Mouse (Mus musculus): Measurements from ENCODE around the gene Ndufs5. TPM values are rescaled to one million over a fixed set of nuclear protein-coding genes. Genes with fewer than 3 reads are reported as not detected.
A peak's percentile ranks its signal among the peaks of the same experiment; 100 is the strongest.

The Ndufs5 gene
- total and polyA plus RNA-seq, 3 experiments: 121 to 213 (median 174) TPM

DNA sequence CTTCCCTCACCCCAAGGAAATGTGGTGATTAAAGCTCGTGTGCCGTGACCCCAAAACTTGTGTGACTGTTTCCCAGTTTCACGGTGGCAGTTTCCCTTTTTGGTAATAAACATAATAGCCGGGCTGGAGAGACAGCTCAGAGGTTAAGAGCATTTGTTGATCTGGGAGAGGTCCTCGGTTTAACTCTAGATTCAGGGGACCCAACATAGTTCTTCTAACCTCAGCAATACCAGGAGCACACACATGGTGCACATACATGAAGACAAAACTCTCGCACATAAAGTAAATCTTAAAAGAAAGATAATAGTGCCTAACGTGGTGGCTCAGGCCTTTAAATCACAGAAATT, 405 bp upstream of the Ndufs5 start:
- H3K4me3 ChIP-seq (replicated peaks in 1 of 3; ENCODE audit: low read depth in 2 of 3, low read length in 2 of 3, poor library complexity in 1 of 3): peak overlapping the region; percentile 50 to 83 (median 72)
- dilution Hi-C loops (cut with MboI; ENCODE audit: extremely low pct_ligation_motif_present, extremely low pct_unique_long_range_greater_than_20kb, low sequenced_read_pairs) (no loop called here), in situ Hi-C loops (cut with MboI; ENCODE audit: low pct_ligation_motif_present, low pct_unique_long_range_greater_than_20kb, low sequenced_read_pairs) (no loop called here)
- no peaks in the 10 kb centered on the region for H3K9me3 ChIP-seq (replicated peaks; ENCODE audit: low read length)
- H3K4me2 ChIP-seq (ENCODE audit: insufficient read depth, low read depth, poor library complexity, severe bottlenecking): peak overlapping the region; percentile 91
- H3K9ac ChIP-seq (ENCODE audit: insufficient read depth, low read depth): peak overlapping the region; percentile 76
- peaks cover 19 to 20% of the 10 kb centered on the region in 2 experiments for H3K36me3 ChIP-seq (replicated peaks in 1 of 2; ENCODE audit: control insufficient read depth in 1 of 2, insufficient read depth in 1 of 2, low read length in 1 of 2)
- no peak for DNase-seq (ENCODE audit: extremely low read depth)
- peak overlapping the region; percentile 30; the same call in 1 of the 2 replicates for H3K27ac ChIP-seq (ENCODE audit: insufficient read depth, low read depth)
- TF ChIP-seq TCF12 (IDR thresholded peaks at IDR 0.05; ENCODE audit: low read depth, low read length) (no peak), PAX5 (IDR thresholded peaks at IDR 0.05; ENCODE audit: low read length) (no peak), POLR2AphosphoS2 (IDR thresholded peaks at IDR 0.05; ENCODE audit: low read depth, low read length) (no peak), KAT2A (IDR thresholded peaks at IDR 0.05; ENCODE audit: insufficient replicate concordance, low read length) (no peak), RAD21 (IDR thresholded peaks at IDR 0.05; ENCODE audit: low read depth, low read length) (no peak), GABPA (IDR thresholded peaks at IDR 0.05; ENCODE audit: insufficient replicate concordance, low read depth, low read length) (no peak), MYC (IDR thresholded peaks at IDR 0.05; ENCODE audit: low read depth, low read length) (no peak)
- peaks cover 11% of the 10 kb centered on the region for H3K79me2 ChIP-seq (replicated peaks; ENCODE audit: control insufficient read depth, extremely low read depth, insufficient read depth, poor library complexity, severe bottlenecking)
- H3K27me3 ChIP-seq (replicated peaks): no peaks in the 10 kb centered on the region
- H3K4me1 ChIP-seq (ENCODE audit: control insufficient read depth in 1 of 2, insufficient read depth in 2 of 2): peaks cover 0 to 11% of the 10 kb centered on the region in 2 experiments; a peak in 2 of 4 replicates

DNA sequence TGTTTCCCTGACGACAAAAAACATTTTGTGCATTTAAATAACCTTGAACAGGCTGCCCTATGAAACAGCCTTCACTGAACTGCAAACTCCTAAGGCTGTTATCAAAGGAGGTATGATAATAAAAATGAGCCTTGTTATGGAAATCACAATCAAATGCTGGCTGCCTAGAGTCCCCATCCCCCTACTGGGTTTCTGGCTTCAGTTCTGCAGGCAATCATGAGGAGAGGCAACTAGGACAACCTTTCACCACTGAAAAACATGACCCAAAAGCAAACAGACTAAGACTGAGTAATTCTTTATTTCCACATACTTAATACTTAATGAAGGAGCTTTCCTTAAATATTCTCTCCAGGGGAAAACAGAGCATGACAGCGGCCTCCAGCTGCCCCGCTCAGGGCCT, 5.6 kb downstream of the Ndufs5 start:
- dilution Hi-C loops (cut with MboI; ENCODE audit: extremely low pct_ligation_motif_present, extremely low pct_unique_long_range_greater_than_20kb, low sequenced_read_pairs) (no loop called here), in situ Hi-C loops (cut with MboI; ENCODE audit: low pct_ligation_motif_present, low pct_unique_long_range_greater_than_20kb, low sequenced_read_pairs) (no loop called here)
- no peak for DNase-seq (ENCODE audit: extremely low read depth)

DNA sequence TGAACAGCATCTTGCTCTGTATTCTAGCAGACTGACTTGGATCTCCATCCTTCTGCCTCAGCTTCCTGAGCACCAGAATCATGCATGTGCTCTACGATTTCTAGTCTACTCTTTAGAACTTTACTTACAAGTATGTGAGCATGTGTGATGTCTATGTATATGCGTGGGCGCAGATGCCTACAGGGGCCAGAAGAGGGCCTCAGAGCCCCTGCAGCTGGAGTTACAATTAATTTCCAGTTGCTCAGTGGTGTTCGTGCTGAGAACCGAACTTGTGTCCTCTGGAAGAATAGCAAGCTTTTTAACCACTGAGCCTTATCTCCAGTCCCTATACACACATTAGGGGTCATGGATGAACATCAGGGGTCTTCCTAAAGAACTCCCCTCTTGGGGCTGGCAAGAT, 10.7 kb downstream of the Ndufs5 start:
- H3K9ac ChIP-seq (ENCODE audit: insufficient read depth, low read depth): no peak overlapping the region
- no peak for DNase-seq (ENCODE audit: extremely low read depth)
- in situ Hi-C loops (cut with MboI; ENCODE audit: low pct_ligation_motif_present, low pct_unique_long_range_greater_than_20kb, low sequenced_read_pairs) (no loop called here), dilution Hi-C loops (cut with MboI; ENCODE audit: extremely low pct_ligation_motif_present, extremely low pct_unique_long_range_greater_than_20kb, low sequenced_read_pairs) (no loop called here)
- H3K27ac ChIP-seq (ENCODE audit: insufficient read depth, low read depth): no peak overlapping the region
- no peak overlapping the region for H3K4me3 ChIP-seq (replicated peaks in 1 of 3; ENCODE audit: low read depth in 2 of 3, low read length in 2 of 3, poor library complexity in 1 of 3)
- peaks cover 0 to 8% of the 10 kb centered on the region in 2 experiments for H3K36me3 ChIP-seq (replicated peaks in 1 of 2; ENCODE audit: control insufficient read depth in 1 of 2, insufficient read depth in 1 of 2, low read length in 1 of 2)
- H3K79me2 ChIP-seq (replicated peaks; ENCODE audit: control insufficient read depth, extremely low read depth, insufficient read depth, poor library complexity, severe bottlenecking): no peaks in the 10 kb centered on the region
- H3K4me2 ChIP-seq (ENCODE audit: insufficient read depth, low read depth, poor library complexity, severe bottlenecking): no peak overlapping the region
- H3K27me3 ChIP-seq (replicated peaks): peaks cover 23% of the 10 kb centered on the region
- H3K4me1 ChIP-seq (ENCODE audit: control insufficient read depth in 1 of 2, insufficient read depth in 2 of 2): no peaks in the 10 kb centered on the region
- H3K9me3 ChIP-seq (replicated peaks; ENCODE audit: low read length): no peaks in the 10 kb centered on the region
- TF ChIP-seq SMC3 (IDR thresholded peaks at IDR 0.05; ENCODE audit: low read depth, low read length) (0 out of 2 replicates have a peak, but pooled peaks have one; percentile 8), E2F4 (IDR thresholded peaks at IDR 0.05; ENCODE audit: insufficient replicate concordance, low read depth, low read length) (no peak), ZMIZ1 (IDR thresholded peaks at IDR 0.05; ENCODE audit: low read depth, low read length) (no peak), CTCF (conservative IDR thresholded peaks at IDR 0.05 in 1 of 2, IDR thresholded peaks at IDR 0.05 in 1 of 2; ENCODE audit: low read depth in 2 of 2, low read length in 2 of 2) (peak in 1 of 2 experiments; percentile 12; a peak in 1 of 4 replicates), UBTF (IDR thresholded peaks at IDR 0.05; ENCODE audit: low read depth, low read length) (no peak)

More for the DNA sequence above, 5.6 kb downstream of the Ndufs5 start:
- no peak overlapping the region for H3K9ac ChIP-seq (ENCODE audit: insufficient read depth, low read depth)
- H3K4me2 ChIP-seq (ENCODE audit: insufficient read depth, low read depth, poor library complexity, severe bottlenecking): no peak overlapping the region
- peaks cover 8% of the 10 kb centered on the region for H3K79me2 ChIP-seq (replicated peaks; ENCODE audit: control insufficient read depth, extremely low read depth, insufficient read depth, poor library complexity, severe bottlenecking)
- H3K4me3 ChIP-seq (replicated peaks in 1 of 3; ENCODE audit: low read depth in 2 of 3, low read length in 2 of 3, poor library complexity in 1 of 3): no peak overlapping the region
- no peak overlapping the region for H3K27ac ChIP-seq (ENCODE audit: insufficient read depth, low read depth)
- H3K4me1 ChIP-seq (ENCODE audit: control insufficient read depth in 1 of 2, insufficient read depth in 2 of 2): peaks cover 0 to 6% of the 10 kb centered on the region in 2 experiments; a peak in 2 of 4 replicates
- no peaks in the 10 kb centered on the region for H3K9me3 ChIP-seq (replicated peaks; ENCODE audit: low read length)
- no peaks in the 10 kb centered on the region for H3K27me3 ChIP-seq (replicated peaks)
- H3K36me3 ChIP-seq (replicated peaks in 1 of 2; ENCODE audit: control insufficient read depth in 1 of 2, insufficient read depth in 1 of 2, low read length in 1 of 2): peaks cover 19 to 35% of the 10 kb centered on the region in 2 experiments
- TF ChIP-seq ELF1 (IDR thresholded peaks at IDR 0.05; ENCODE audit: low read depth, low read length) (no peak), KAT2A (IDR thresholded peaks at IDR 0.05; ENCODE audit: insufficient replicate concordance, low read length) (no peak), MAX (IDR thresholded peaks at IDR 0.05; ENCODE audit: low read length) (no peak), JUN (IDR thresholded peaks at IDR 0.05; ENCODE audit: insufficient read depth, low read depth, low read length) (no peak), GABPA (IDR thresholded peaks at IDR 0.05; ENCODE audit: insufficient replicate concordance, low read depth, low read length) (no peak), MYC (IDR thresholded peaks at IDR 0.05; ENCODE audit: low read depth, low read length) (no peak), RAD21 (IDR thresholded peaks at IDR 0.05; ENCODE audit: low read depth, low read length) (no peak), CHD2 (IDR thresholded peaks at IDR 0.05; ENCODE audit: low read length) (no peak)
